In the genomic region with DNA sequence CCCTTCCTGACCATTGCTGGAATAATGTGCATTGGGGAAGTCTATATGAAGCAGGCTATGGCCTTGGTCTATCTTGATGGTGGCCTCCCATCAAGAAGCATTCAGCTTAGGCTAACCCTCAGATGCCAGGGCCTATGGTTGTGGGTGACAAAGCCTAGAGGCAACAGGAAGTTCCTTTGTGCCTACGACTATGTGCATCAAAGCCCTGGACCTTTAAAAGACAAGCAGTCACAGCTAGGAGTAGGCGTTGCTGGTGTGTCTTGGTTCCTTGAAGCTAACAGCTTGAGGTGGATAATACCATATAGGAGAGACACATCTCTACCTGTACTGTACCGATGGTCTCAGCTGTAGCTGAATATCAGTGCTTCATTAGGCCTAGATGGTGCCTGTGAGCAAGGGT, we compare ENCODE assay signal across 27 mouse cellular contexts. TPM values are rescaled to one million over a fixed set of nuclear protein-coding genes. Genes with fewer than 3 reads are reported as not detected.
DNase-seq lines count a peak whose midpoint lies in the region; ATAC-seq and TF ChIP-seq lines count a peak whose summit lies in the region.
"Had no signal": no experiment of that assay in that cellular context is flagged by ENCODE, and none has a peak within 500 bp of the region (broad histone marks: within the 10 kb centered on the region; RNA-seq: fewer than 3 reads in every experiment).

No protein-coding gene starts in this region.

- H3K36me3 ChIP-seq in heart, postnatal 0 days (replicated peaks; ENCODE audit: control insufficient read depth, insufficient read depth, low read length), result no peaks in the 10 kb centered on the region
- H3K36me3 ChIP-seq: embryonic facial prominence, embryonic 13.5 days; embryonic facial prominence, embryonic 15.5 days; forebrain, embryonic 10.5 days; forebrain, embryonic 12.5 days had no signal

- H3K4me3 ChIP-seq in heart, postnatal 0 days (ENCODE audit: low read depth, low read length), result no peak overlapping the region
- H3K4me3 ChIP-seq: embryonic facial prominence, embryonic 13.5 days; embryonic facial prominence, embryonic 15.5 days; erythroblast, embryonic 14.5 days; forebrain, embryonic 10.5 days; forebrain, embryonic 12.5 days had no signal

- H3K4me2 ChIP-seq in heart, postnatal 0 days (ENCODE audit: low read depth, low read length), result no peak overlapping the region
- H3K4me2 ChIP-seq: embryonic facial prominence, embryonic 13.5 days; embryonic facial prominence, embryonic 15.5 days; forebrain, embryonic 12.5 days had no signal

- no peak for TF ChIP-seq EP300 in heart, postnatal 0 days (IDR thresholded peaks at IDR 0.05; ENCODE audit: low read depth)

- no peak overlapping the region for H3K9ac ChIP-seq in heart, postnatal 0 days (replicated peaks; ENCODE audit: low read depth, low read length)
- H3K9ac ChIP-seq: embryonic facial prominence, embryonic 13.5 days; embryonic facial prominence, embryonic 15.5 days; forebrain, embryonic 12.5 days had no signal

- ATAC-seq in heart, postnatal 0 days (ENCODE audit: insufficient read depth, low read depth), result no peak
- peak; percentile 28 for ATAC-seq in inflammation-experienced regulatory T-cells, adult 6 months
- ATAC-seq: activated CD4-positive, CD25-positive, alpha-beta regulatory T cell, adult 4 months; forebrain, embryonic 14.5 days; forebrain, embryonic 16.5 days had no signal

- H3K27ac ChIP-seq in heart, postnatal 0 days (ENCODE audit: low read depth), result peak overlapping the region; percentile 73; the same call in 1 of the 2 replicates
- H3K27ac ChIP-seq: embryonic facial prominence, embryonic 13.5 days; embryonic facial prominence, embryonic 15.5 days; forebrain, embryonic 10.5 days; forebrain, embryonic 12.5 days had no signal

- 89% methylated on average over 3 of the region's 3 CpGs for WGBS in heart, postnatal 0 days

- no peaks in the 10 kb centered on the region for H3K9me3 ChIP-seq in heart, postnatal 0 days (replicated peaks; ENCODE audit: control insufficient read depth, low read length)
- H3K9me3 ChIP-seq: embryonic facial prominence, embryonic 13.5 days; embryonic facial prominence, embryonic 15.5 days; forebrain, embryonic 10.5 days; forebrain, embryonic 12.5 days had no signal

- DNase-seq in heart, postnatal 0 days (ENCODE audit: low spot score), result no peak
- no peak for DNase-seq in heart, adult 8-10 months (ENCODE audit: low spot score)
- peak; percentile 48 for DNase-seq in CD4-positive helper T cell, adult 2 months (ENCODE audit: low read depth, low spot score)
- DNase-seq in CD8-positive naive resting alpha-beta T cell, adult 2 months (ENCODE audit: low read depth in 2 of 2, low spot score in 2 of 2), result peak; percentile 40 to 47
- DNase-seq in gastrocnemius, postnatal 25 days, result no peak
- no peak for DNase-seq in gastrocnemius, adult 8-10 months (ENCODE audit: low spot score in 2 of 2)
- DNase-seq in spleen, adult 12 weeks (ENCODE audit: low spot score), result no peak
- DNase-seq: adrenal gland, postnatal 10 days; adrenal gland, postnatal 25 days; cerebellum, adult 11 months; cerebellum, adult 18-20 months; cerebellum, adult 8-10 months; cerebellum, adult 9-11 months; cerebellum, postnatal 14 days; cerebellum, postnatal 36 days; embryo, embryonic 11 days had no signal

- H3K27me3 ChIP-seq in heart, postnatal 0 days (ENCODE audit: control insufficient read depth, insufficient read depth, low read length), result no peaks in the 10 kb centered on the region
- H3K27me3 ChIP-seq: embryonic facial prominence, embryonic 13.5 days; embryonic facial prominence, embryonic 15.5 days; forebrain, embryonic 12.5 days had no signal

- H3K4me1 ChIP-seq in heart, postnatal 0 days (ENCODE audit: control insufficient read depth, insufficient read depth), result peaks cover 49% of the 10 kb centered on the region

- TF ChIP-seq CTCF in heart, postnatal 0 days (IDR thresholded peaks at IDR 0.05; ENCODE audit: low read depth), result no peak

RNA-seq across cellular contexts. Expression of a gene that starts 27.2 kb away (rescaled TPM):
- total RNA-seq in heart, postnatal 0 days (2014; rRNA removed; ENCODE audit: low replicate concordance), result 79.3 and 94.6 TPM in 2 replicates
- 32.7 and 34.4 TPM in 2 replicates for polyA plus RNA-seq in heart, postnatal 0 days (2015; fragmentation: Nextera tagmentation; extraction: Ambion mirVana)
- 100 to 1,000 TPM; 207 to 245 (median 212) TPM for total RNA-seq in heart, adult 8-10 months (2022)
- 10 to 100 TPM; 17.3 to 41.0 (median 40.8) TPM for polyA plus RNA-seq in inflammation-experienced regulatory T-cells, adult 6 months (2017; shearing (Covaris generic))
- total RNA-seq in gastrocnemius, postnatal 25 days (2021), result 1 to 10 TPM; 3.6 to 8.0 TPM
- total RNA-seq in gastrocnemius, adult 8-10 months (2022), result 1 to 10 TPM; 3.5 to 5.1 (median 3.6) TPM

RNA-seq across cellular contexts. Expression of a gene that starts 55.5 kb away (rescaled TPM):
- 0.35 TPM in 1 of 2 replicates, not detected in the other for total RNA-seq in heart, postnatal 0 days (2014; rRNA removed; ENCODE audit: low replicate concordance)
- not detected in 2 replicates for polyA plus RNA-seq in heart, postnatal 0 days (2015; fragmentation: Nextera tagmentation; extraction: Ambion mirVana)
- not detected for total RNA-seq in heart, adult 8-10 months (2022)
- not detected for polyA plus RNA-seq in inflammation-experienced regulatory T-cells, adult 6 months (2017; shearing (Covaris generic))
- under 1 TPM in 1 of 2 experiments, not detected in 1; 0.70 TPM for total RNA-seq in gastrocnemius, postnatal 25 days (2021)
- not detected for total RNA-seq in gastrocnemius, adult 8-10 months (2022)
- total RNA-seq: MEL had no signal
- polyA plus RNA-seq: C2C12; embryonic facial prominence, embryonic 13.5 days; erythroblast, embryonic 14.5 days had no signal

Comparison
In these comparisons a context has a peak if more than half of its experiments do, and no peak if none do; other contexts are left out.
1. DNase-seq: peak in CD4-positive helper T cell, adult 2 months (single experiment) and CD8-positive naive resting alpha-beta T cell, adult 2 months (2 of 2); none in heart, postnatal 0 days (single experiment), heart, adult 8-10 months (single experiment), gastrocnemius, postnatal 25 days (single experiment), gastrocnemius, adult 8-10 months (0 of 2) and spleen, adult 12 weeks (single experiment).